Mouse (Mus musculus) stomach, postnatal 0 days (tissue): ENCODE measurements around the gene Rnf114.

ENCODE experiments used
- CTCF ChIP-seq: IDR thresholded peaks from 2 replicates; pipeline ENCODE4 v1.5.1; 2016; ENCODE audit warnings: antibody characterized with exemption, low read depth, mild to moderate bottlenecking, moderate library complexity
- EP300 ChIP-seq: optimal IDR thresholded peaks from 2 replicates; pipeline ENCODE3; 2016; ENCODE audit warnings: antibody characterized with exemption

DNA sequence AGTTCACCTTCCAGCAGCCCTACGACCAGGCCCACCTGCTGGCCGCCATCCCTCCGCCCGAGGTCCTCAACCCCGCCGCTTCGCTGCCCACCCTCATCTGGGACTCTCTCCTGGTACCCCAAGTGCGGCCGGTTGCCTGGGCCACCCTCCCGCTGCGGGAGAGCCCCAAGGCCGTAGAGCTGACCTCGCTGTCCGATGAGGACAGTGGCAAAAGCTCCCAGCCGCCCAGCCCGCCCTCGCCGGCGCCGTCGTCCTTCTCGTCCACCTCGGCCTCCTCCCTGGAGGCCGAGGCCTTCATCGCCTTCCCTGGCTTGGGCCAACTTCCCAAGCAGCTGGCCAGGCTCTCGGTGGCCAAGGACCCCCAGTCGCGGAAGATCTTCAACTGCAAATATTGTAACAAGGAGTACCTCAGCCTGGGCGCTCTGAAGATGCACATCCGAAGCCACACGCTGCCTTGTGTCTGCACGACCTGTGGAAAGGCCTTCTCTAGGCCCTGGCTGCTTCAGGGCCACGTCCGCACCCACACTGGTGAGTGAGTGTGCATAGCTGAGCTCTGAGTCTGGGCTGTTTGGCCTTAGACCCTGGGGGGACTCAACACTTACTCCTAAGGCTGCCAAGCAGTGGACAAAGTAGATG is 46.3 kb downstream of the Rnf114 start:
- TF ChIP-seq EP300 (no peak), CTCF (no peak)
